Mouse (Mus musculus) MEL (cell line): ENCODE data around the gene Slc8a1. TPM values are rescaled to one million over a fixed set of nuclear protein-coding genes. Genes with fewer than 3 reads are reported as not detected.

ENCODE experiments used
- DNase-seq: peaks from one replicate; pipeline ENCODE4 v3.0.0; 2011; ENCODE audit warnings: low read depth, low spot score
- H3K27ac ChIP-seq: 2 replicates; pipeline ENCODE4 v1.5.1; 2012; ENCODE audit warnings: low read depth, mild to moderate bottlenecking, control low read depth, low read length, moderate library complexity; ENCODE audit not compliant: control insufficient read depth
- H3K27me3 ChIP-seq, 2 experiments: fragments of 150-350 bp in 1 of 2; sonication (generic) in 1 of 2; 2 replicates each; pipeline ENCODE4 v1.6.1; 2012; ENCODE audit warnings: low read length in 2 of 2, mild to moderate bottlenecking in 2 of 2, improper control_type of control experiment in 1 of 2, moderate library complexity in 1 of 2; ENCODE audit not compliant: insufficient read depth in 2 of 2, control insufficient read depth in 1 of 2
- H3K36me3 ChIP-seq, 2 experiments: 2 replicates each; pipeline ENCODE4 v1.6.1; 2012 to 2014; ENCODE audit warnings: low read length in 2 of 2, improper control_type of control experiment in 1 of 2, inconsistent platforms in 1 of 2, mild to moderate bottlenecking in 1 of 2; ENCODE audit not compliant: insufficient read depth in 2 of 2, control insufficient read depth in 1 of 2
- H3K4me1 ChIP-seq, 2 experiments: fragments of 150-350 bp in 1 of 2; sonication (generic) in 1 of 2; 2 replicates each; pipeline ENCODE4 v1.6.1; 2012; ENCODE audit warnings: low read length in 2 of 2, improper control_type of control experiment in 1 of 2, mild to moderate bottlenecking in 1 of 2; ENCODE audit not compliant: insufficient read depth in 2 of 2, control insufficient read depth in 1 of 2
- H3K4me3 ChIP-seq, 2 experiments: fragments of 150-350 bp in 1 of 2; sonication (generic) in 1 of 2; 2 replicates each; pipeline ENCODE4 v1.5.1; 2012; ENCODE audit warnings: low read depth in 2 of 2, low read length in 2 of 2, mild to moderate bottlenecking in 2 of 2, moderate library complexity in 2 of 2, control low read depth in 1 of 2, improper control_type of control experiment in 1 of 2; ENCODE audit not compliant: control insufficient read depth in 1 of 2, insufficient read depth in 1 of 2
- H3K79me2 ChIP-seq: 2 replicates; pipeline ENCODE4 v1.6.1; 2012; ENCODE audit warnings: mild to moderate bottlenecking, low read length, moderate library complexity; ENCODE audit not compliant: control insufficient read depth, poor library complexity, insufficient read depth
- H3K9ac ChIP-seq: 2 replicates; pipeline ENCODE4 v1.6.1; 2012; ENCODE audit warnings: low read depth, mild to moderate bottlenecking, control low read depth, low read length, moderate library complexity; ENCODE audit not compliant: control insufficient read depth, poor library complexity, severe bottlenecking
- H3K9me3 ChIP-seq: fragments of 150-350 bp; sonication (generic); replicated peaks from 2 replicates; pipeline ENCODE4 v1.6.1; 2012; ENCODE audit warnings: mild to moderate bottlenecking, low read length, improper control_type of control experiment, moderate library complexity; ENCODE audit not compliant: insufficient read depth
- CHD1 ChIP-seq: IDR thresholded peaks from 2 replicates; pipeline ENCODE4 v1.6.1; 2012; ENCODE audit warnings: low read depth, mild to moderate bottlenecking, inconsistent platforms, low read length, improper control_type of control experiment
- CHD2 ChIP-seq: IDR thresholded peaks from 2 replicates; pipeline ENCODE4 v1.6.1; 2011; ENCODE audit warnings: low read length, improper control_type of control experiment
- CTCF ChIP-seq, 3 experiments: IDR thresholded peaks in 2 of 3; conservative IDR thresholded peaks in 1 of 3; 2 replicates each; pipeline ENCODE4 v1.5.1; 2011 to 2012; ENCODE audit warnings: low read length in 3 of 3, low read depth in 2 of 3, mild to moderate bottlenecking in 2 of 3, improper control_type of control experiment in 1 of 3, inconsistent platforms in 1 of 3, mixed read lengths in 1 of 3, moderate library complexity in 1 of 3; ENCODE audit not compliant: control insufficient read depth in 1 of 3, insufficient read depth in 1 of 3, poor library complexity in 1 of 3, severe bottlenecking in 1 of 3
- EP300 ChIP-seq, 2 experiments: IDR thresholded peaks; 2 replicates each; pipeline ENCODE4 v1.6.1; 2011; ENCODE audit warnings: improper control_type of control experiment in 2 of 2, low read length in 2 of 2, low read depth in 1 of 2, mild to moderate bottlenecking in 1 of 2
- ETS1 ChIP-seq: IDR thresholded peaks from 2 replicates; pipeline ENCODE4 v1.6.1; 2012; ENCODE audit warnings: low read depth, mild to moderate bottlenecking, inconsistent platforms, low read length, improper control_type of control experiment, moderate library complexity
- GATA1 ChIP-seq: IDR thresholded peaks from 2 replicates; pipeline ENCODE4 v1.6.1; 2011; ENCODE audit warnings: low read depth, low read length, improper control_type of control experiment
- HCFC1 ChIP-seq: IDR thresholded peaks from 2 replicates; pipeline ENCODE4 v1.6.1; 2012; ENCODE audit warnings: low read depth, mild to moderate bottlenecking, inconsistent platforms, low read length, improper control_type of control experiment, moderate library complexity
- JUND ChIP-seq: IDR thresholded peaks from 2 replicates; pipeline ENCODE4 v1.6.1; 2011; ENCODE audit warnings: low read depth, mild to moderate bottlenecking, improper control_type of control experiment, low read length
- KAT2A ChIP-seq: conservative IDR thresholded peaks from 2 replicates; pipeline ENCODE4 v1.6.1; 2012; ENCODE audit warnings: low read depth, low read length, improper control_type of control experiment, inconsistent platforms
- MAFK ChIP-seq: IDR thresholded peaks from 2 replicates; pipeline ENCODE4 v1.6.1; 2011; ENCODE audit warnings: low read depth, mild to moderate bottlenecking, low read length, improper control_type of control experiment, borderline replicate concordance
- MEF2A ChIP-seq: IDR thresholded peaks from 2 replicates; pipeline ENCODE4 v1.6.1; 2014; ENCODE audit warnings: low read depth, mild to moderate bottlenecking, inconsistent platforms, low read length, improper control_type of control experiment; ENCODE audit not compliant: poor library complexity, insufficient replicate concordance, severe bottlenecking; ENCODE audit errors: extremely low read depth
- MXI1 ChIP-seq: IDR thresholded peaks from 2 replicates; pipeline ENCODE4 v1.6.1; 2011; ENCODE audit warnings: mild to moderate bottlenecking, low read depth, low read length, improper control_type of control experiment
- NELFE ChIP-seq: IDR thresholded peaks from 2 replicates; pipeline ENCODE4 v1.6.1; 2011; ENCODE audit warnings: low read depth, low read length, improper control_type of control experiment
- NRF1 ChIP-seq: IDR thresholded peaks from 2 replicates; pipeline ENCODE4 v1.6.1; 2014; ENCODE audit warnings: low read depth, mild to moderate bottlenecking, inconsistent platforms, low read length, improper control_type of control experiment, moderate library complexity; ENCODE audit not compliant: poor library complexity, insufficient read depth, severe bottlenecking
- POLR2A ChIP-seq, 2 experiments: IDR thresholded peaks; 2 replicates each; pipeline ENCODE4 v1.6.1; 2011 to 2012; ENCODE audit warnings: low read length in 2 of 2, mild to moderate bottlenecking in 2 of 2, control low read depth in 1 of 2, improper control_type of control experiment in 1 of 2, low read depth in 1 of 2, moderate library complexity in 1 of 2; ENCODE audit not compliant: control insufficient read depth in 1 of 2, insufficient read depth in 1 of 2, poor library complexity in 1 of 2
- POLR2AphosphoS2 ChIP-seq: IDR thresholded peaks from 2 replicates; pipeline ENCODE4 v1.6.1; 2011; ENCODE audit warnings: low read length, improper control_type of control experiment
- POLR2AphosphoS5 ChIP-seq: IDR thresholded peaks from 2 replicates; pipeline ENCODE4 v1.6.1; 2012; ENCODE audit warnings: low read depth, borderline replicate concordance, mild to moderate bottlenecking, inconsistent platforms, low read length, moderate library complexity, mixed read lengths
- RCOR1 ChIP-seq: IDR thresholded peaks from 2 replicates; pipeline ENCODE4 v1.6.1; 2012; ENCODE audit warnings: low read depth, mild to moderate bottlenecking, inconsistent platforms, low read length, improper control_type of control experiment
- SMC3 ChIP-seq: IDR thresholded peaks from 2 replicates; pipeline ENCODE4 v1.6.1; 2011; ENCODE audit warnings: low read depth, low read length, improper control_type of control experiment
- TBP ChIP-seq: IDR thresholded peaks from 2 replicates; pipeline ENCODE4 v1.8.0; 2011; ENCODE audit warnings: low read depth, low read length, improper control_type of control experiment
- UBTF ChIP-seq: IDR thresholded peaks from 2 replicates; pipeline ENCODE4 v1.6.1; 2012; ENCODE audit warnings: low read depth, mild to moderate bottlenecking, inconsistent platforms, low read length, improper control_type of control experiment, moderate library complexity, borderline replicate concordance; ENCODE audit not compliant: insufficient read depth
- USF1 ChIP-seq: IDR thresholded peaks from 2 replicates; pipeline ENCODE4 v1.6.1; 2014; ENCODE audit warnings: low read depth, mild to moderate bottlenecking, inconsistent platforms, low read length, improper control_type of control experiment, moderate library complexity
- ZNF384 ChIP-seq: IDR thresholded peaks from 2 replicates; pipeline ENCODE4 v1.6.1; 2012; ENCODE audit warnings: low read depth, mild to moderate bottlenecking, inconsistent platforms, low read length, improper control_type of control experiment
- polyA plus RNA-seq, 2 experiments: library from polyadenylated mRNA; stranded (reverse) in 1 of 2; unstranded in 1 of 2; fragments of >175 nt in 1 of 2; fragments of >200 nt in 1 of 2; gene quantifications; 2 replicates each; pipeline versions ENCODE4 v1.2.1 to v1.2.4; 2012; ENCODE audit warnings: low replicate concordance in 2 of 2, low read depth in 1 of 2; ENCODE audit not compliant: insufficient read length in 2 of 2, insufficient read depth in 1 of 2, missing spikeins in 1 of 2
- total RNA-seq: library from RNA; depleted of rRNA; stranded (reverse); fragments of 300-350 nt; gene quantifications from 2 replicates; pipeline ENCODE4 v1.2.3, GENCODE M21; 2012

Slc8a1 gene
- total and polyA plus RNA-seq, 3 experiments, result 0.86 to 1.0 TPM; not detected in 1

DNA sequence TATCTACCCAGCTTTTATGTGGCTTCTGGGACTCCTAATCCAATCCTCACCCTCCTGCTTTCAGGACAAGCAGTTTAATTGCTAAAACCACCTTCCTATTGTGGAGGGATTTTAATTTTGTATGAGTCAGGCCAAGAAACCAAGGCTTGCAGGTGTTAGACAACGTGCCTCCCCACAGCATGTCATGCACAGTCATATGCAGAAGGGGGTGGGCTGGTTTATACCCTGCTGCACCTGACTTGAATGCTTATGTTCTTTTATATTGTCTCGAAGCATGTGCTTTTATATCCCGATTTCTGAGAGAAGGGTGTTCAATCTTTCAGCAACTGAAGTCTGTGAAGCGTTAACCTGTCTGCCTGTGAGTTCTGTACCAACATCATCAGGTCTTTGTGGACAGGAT is 334.0 kb downstream of the Slc8a1 start:
- H3K9me3 ChIP-seq, result no peaks in the 10 kb centered on the region
- TF ChIP-seq UBTF (no peak), MAFK (no peak), HCFC1 (no peak), JUND (no peak), GATA1 (no peak), TBP (no peak), RCOR1 (no peak), CTCF (IDR thresholded peaks at IDR 0.05 in 2 of 3, conservative IDR thresholded peaks at IDR 0.05 in 1 of 3; ENCODE audit: control insufficient read depth in 1 of 3, insufficient read depth in 1 of 3, low read depth in 2 of 3, low read length in 3 of 3, poor library complexity in 1 of 3, severe bottlenecking in 1 of 3) (no peak)

GRCm38 (mm10) chr17:81403121-81403520 is 335.1 kb downstream of the Slc8a1 start:
- no peaks in the 10 kb centered on the region for H3K79me2 ChIP-seq
- H3K27me3 ChIP-seq, result no peaks in the 10 kb centered on the region
- DNase-seq, result no peak
- H3K4me1 ChIP-seq, result no peaks in the 10 kb centered on the region
- H3K27ac ChIP-seq, result no peak overlapping the region
- no peaks in the 10 kb centered on the region for H3K9me3 ChIP-seq
- H3K9ac ChIP-seq, result no peak overlapping the region
- TF ChIP-seq CHD2, result no peak
- no peak for TF ChIP-seq MEF2A
- TF ChIP-seq ETS1, result no peak
- TF ChIP-seq USF1, result no peak
- TF ChIP-seq TBP, result no peak
- no peak for TF ChIP-seq POLR2AphosphoS2
- TF ChIP-seq GATA1, result no peak
- TF ChIP-seq MXI1, result no peak
- no peak for TF ChIP-seq POLR2A (IDR thresholded peaks at IDR 0.05; ENCODE audit: control insufficient read depth in 1 of 2, insufficient read depth in 1 of 2, low read depth in 1 of 2, low read length in 2 of 2, poor library complexity in 1 of 2)
- no peak for TF ChIP-seq NRF1
- no peak for TF ChIP-seq EP300 (IDR thresholded peaks at IDR 0.05; ENCODE audit: low read depth in 1 of 2, low read length in 2 of 2)
- TF ChIP-seq CTCF (IDR thresholded peaks at IDR 0.05 in 2 of 3, conservative IDR thresholded peaks at IDR 0.05 in 1 of 3; ENCODE audit: control insufficient read depth in 1 of 3, insufficient read depth in 1 of 3, low read depth in 2 of 3, low read length in 3 of 3, poor library complexity in 1 of 3, severe bottlenecking in 1 of 3), result no peak
- TF ChIP-seq ZNF384, result no peak
- no peak for TF ChIP-seq SMC3
- no peak for TF ChIP-seq RCOR1
- TF ChIP-seq UBTF, result no peak
- no peak for TF ChIP-seq CHD1
- TF ChIP-seq KAT2A, result no peak
- no peak for TF ChIP-seq POLR2AphosphoS5
- no peak for TF ChIP-seq NELFE
- H3K36me3 ChIP-seq, result no peaks in the 10 kb centered on the region
- no peak overlapping the region for H3K4me3 ChIP-seq

More for the DNA sequence above, 334.0 kb downstream of the Slc8a1 start:
- no peaks in the 10 kb centered on the region for H3K36me3 ChIP-seq
- no peak for DNase-seq
- no peak overlapping the region for H3K9ac ChIP-seq
- no peaks in the 10 kb centered on the region for H3K79me2 ChIP-seq
- no peak overlapping the region for H3K27ac ChIP-seq
- H3K4me3 ChIP-seq, result no peak overlapping the region
- no peaks in the 10 kb centered on the region for H3K4me1 ChIP-seq
- no peaks in the 10 kb centered on the region for H3K27me3 ChIP-seq
